Mouse (Mus musculus) adrenal gland, postnatal 10 days (tissue): ENCODE results near the gene Trim47. TPM values are rescaled to one million over a fixed set of nuclear protein-coding genes. Genes with fewer than 3 reads are reported as not detected.
A peak's percentile ranks its signal among the peaks of the same experiment; 100 is the strongest.
"Not testable (repeated sequence)": the region's sequence is repeated elsewhere in the genome, so short reads cannot be mapped to it uniquely, and the experiment has no call there.

ENCODE experiments used
- DNase-seq: peaks from one replicate; pipeline ENCODE4 v3.0.0; 2021; ENCODE audit warnings: mixed read lengths
- total RNA-seq, 2 experiments: library from RNA; stranded (reverse); gene quantifications; 2 replicates each; pipeline ENCODE4 v1.2.3; 2021

Trim47 gene
- total RNA-seq, 2 experiments from 2014 or later: 23.2 to 24.5 TPM

GRCm38 (mm10) chr11:116138468-116139138, 11.6 kb upstream of the Trim47 start, which contains the start of gene Mrpl38:
TSS of gene Mrpl38 (minus strand) at chr11:116138868.
- DNase-seq: peak; percentile 93

- no peak for DNase-seq
Observed at GRCm38 (mm10) chr11:116138096-116138467, 11.1 kb upstream of the Trim47 start.

- DNase-seq: no peak
Observed at GRCm38 (mm10) chr11:116134171-116134570, 7.2 kb upstream of the Trim47 start.

- DNase-seq: no peak
Observed at GRCm38 (mm10) chr11:116133497-116133896, 6.5 kb upstream of the Trim47 start.

- peak; percentile 55 for DNase-seq
Observed at GRCm38 (mm10) chr11:116132366-116133333, 5.6 kb upstream of the Trim47 start.

GRCm38 (mm10) chr11:116131349-116132170, 4.5 kb upstream of the Trim47 start:
- DNase-seq: no peak

GRCm38 (mm10) chr11:116130488-116131205, 3.6 kb upstream of the Trim47 start, which contains the start of gene Trim65:
TSS of gene Trim65 (minus strand) at chr11:116131128.
- peak; percentile 93 for DNase-seq

GRCm38 (mm10) chr11:116129993-116130487, 3.0 kb upstream of the Trim47 start:
- DNase-seq: no peak

- DNase-seq: no peak
Observed at GRCm38 (mm10) chr11:116129091-116129790, 2.2 kb upstream of the Trim47 start.

GRCm38 (mm10) chr11:116127986-116128385, 976 bp upstream of the Trim47 start:
- no peak for DNase-seq

GRCm38 (mm10) chr11:116126261-116126660, 749 bp downstream of the Trim47 start:
- DNase-seq: no peak

- not testable (repeated sequence) for DNase-seq
Observed at GRCm38 (mm10) chr11:116121731-116122245, 5.2 kb downstream of the Trim47 start.

- DNase-seq: no peak
Observed at GRCm38 (mm10) chr11:116117819-116118218, 9.2 kb downstream of the Trim47 start.

GRCm38 (mm10) chr11:116117241-116117640, 9.8 kb downstream of the Trim47 start:
- no peak for DNase-seq

- no peak for DNase-seq
Observed at GRCm38 (mm10) chr11:116111611-116112203, 15.3 kb downstream of the Trim47 start.

GRCm38 (mm10) chr11:116111067-116111466, 15.9 kb downstream of the Trim47 start:
- no peak for DNase-seq

- DNase-seq: no peak
Observed at GRCm38 (mm10) chr11:116110540-116110939, 16.5 kb downstream of the Trim47 start.

- peak; percentile 86 for DNase-seq
Observed at GRCm38 (mm10) chr11:116110131-116110530, 16.9 kb downstream of the Trim47 start.

GRCm38 (mm10) chr11:116109441-116110081, 17.4 kb downstream of the Trim47 start:
- DNase-seq: peak; percentile 53
